Mouse (Mus musculus): ENCODE data around the gene Aprt.

The Aprt gene

DNA sequence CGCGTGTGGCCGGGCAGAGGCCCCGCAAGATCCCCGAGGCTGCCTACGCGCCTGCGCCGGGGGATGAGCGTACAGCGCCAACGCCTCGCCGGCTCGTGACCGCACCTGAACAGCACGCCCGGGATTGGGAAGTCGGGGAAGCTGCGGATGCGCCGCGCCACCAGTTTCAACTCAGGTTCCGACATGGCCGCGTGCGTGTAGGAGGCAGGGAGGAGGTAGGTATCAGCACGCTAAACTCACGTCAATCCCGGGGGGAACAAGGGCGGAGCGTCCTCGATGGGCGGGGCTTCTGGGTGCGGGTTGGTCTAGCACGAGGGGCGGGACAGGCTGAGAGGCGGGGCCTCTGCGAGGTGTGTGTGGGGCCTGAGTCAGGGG, at the start of gene Aprt:
Gene Aprt, minus strand, starts transcription at position 262 of the 375 bp plus-strand sequence.
- DNase-seq (ENCODE audit: low read depth, low spot score), result peak; percentile 95

DNA sequence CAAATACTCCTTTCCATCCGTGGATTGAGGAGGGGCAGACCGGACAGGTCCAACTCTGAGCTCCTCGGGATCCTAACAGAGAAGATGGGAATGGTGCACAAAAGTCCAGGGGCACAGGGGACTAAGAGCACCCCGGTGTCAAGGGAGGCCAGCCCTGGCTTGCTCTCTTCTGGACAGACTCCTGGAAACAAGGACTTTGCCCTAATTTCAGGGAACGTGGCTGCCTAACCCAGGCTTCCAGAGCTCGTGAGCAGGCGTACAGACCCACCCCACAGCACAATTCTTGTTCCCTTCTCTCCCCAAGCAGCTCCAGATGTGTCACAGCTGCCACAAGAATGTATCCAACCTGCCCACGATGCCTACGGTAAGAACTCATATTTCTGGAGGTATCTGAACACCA, 49.1 kb upstream of the Aprt start:
- DNase-seq (ENCODE audit: low read depth, low spot score), result no peak

DNA sequence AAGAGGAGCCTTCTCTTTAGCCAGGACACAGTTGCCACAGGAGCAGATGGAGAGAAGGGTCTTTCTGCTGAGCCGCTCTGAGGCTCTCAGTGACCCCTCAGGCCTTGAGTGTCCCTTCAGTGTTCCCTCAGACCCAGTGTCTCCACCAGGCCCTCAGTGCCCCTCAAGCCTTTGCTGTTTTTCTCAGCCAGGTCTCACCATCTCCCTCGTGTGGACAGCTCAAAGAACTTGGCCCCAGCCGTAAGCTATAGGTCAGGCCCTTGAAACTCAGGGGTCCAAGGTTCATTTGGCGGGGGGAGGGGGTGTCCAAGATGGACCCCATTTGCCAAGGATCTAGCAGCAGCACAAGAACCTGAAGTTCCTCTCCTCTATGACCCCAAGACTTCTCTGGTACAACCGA, 47.9 kb upstream of the Aprt start:
- DNase-seq (ENCODE audit: low read depth, low spot score), result no peak

DNA sequence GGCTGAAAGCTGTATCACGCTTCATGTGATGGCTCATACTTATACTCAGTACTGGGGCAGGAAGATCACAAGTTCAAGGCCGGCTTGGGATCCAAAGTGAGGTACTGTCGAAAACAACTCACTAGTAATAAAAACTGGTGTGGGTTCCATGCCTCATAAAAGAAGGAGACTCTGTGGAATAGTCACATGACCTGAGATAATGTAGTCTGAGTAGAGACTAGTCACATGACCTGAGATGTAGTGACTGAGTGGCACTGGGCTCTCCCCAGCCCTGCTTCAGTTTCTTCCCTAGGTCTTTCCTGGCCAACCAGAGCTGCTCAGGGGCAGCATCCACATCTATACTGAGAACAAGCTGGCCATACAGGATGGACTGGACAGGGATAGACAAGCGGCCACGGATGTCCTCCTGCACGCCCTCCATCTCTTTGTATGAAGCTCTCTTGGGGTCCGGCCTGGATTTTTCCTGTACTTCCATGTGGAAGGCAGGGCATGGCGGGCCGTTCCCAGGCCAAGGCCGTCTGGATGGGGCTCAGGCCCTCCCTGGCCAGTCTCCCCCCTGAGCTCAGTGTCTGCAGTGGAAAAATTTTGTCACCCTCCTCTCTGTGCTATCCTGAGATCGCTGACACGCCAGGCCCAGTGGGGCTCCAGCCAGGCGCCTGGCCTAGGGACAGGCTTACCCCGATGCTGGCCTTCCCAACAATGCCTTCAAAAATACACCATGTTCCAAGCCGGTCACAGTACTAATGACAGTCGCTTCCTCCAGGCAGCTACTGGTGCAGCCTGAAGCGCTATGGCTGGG, 47.3 kb upstream of the Aprt start:
- no peak for DNase-seq (ENCODE audit: low read depth, low spot score)

DNA sequence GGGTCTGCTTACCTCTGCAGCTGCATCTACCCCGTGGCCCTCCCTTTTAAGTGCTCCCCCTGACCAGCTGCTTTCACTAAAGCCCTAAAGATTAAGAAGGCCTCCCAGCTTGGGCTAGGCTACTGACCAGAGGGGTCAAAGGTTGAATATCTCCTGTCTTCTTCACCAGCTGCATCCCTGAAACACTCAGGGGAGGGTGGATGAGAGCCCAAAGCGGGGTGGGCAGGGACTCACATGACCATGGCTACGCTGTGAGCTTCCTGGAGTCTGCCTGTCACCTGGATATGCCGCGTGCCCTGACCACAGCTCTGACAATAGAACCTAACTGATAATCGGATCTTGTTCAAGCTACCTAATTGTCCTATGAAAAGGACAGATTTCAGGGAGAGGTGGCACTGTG, 46.0 kb upstream of the Aprt start, which contains the start of gene Pabpn1l:
Gene Pabpn1l, minus strand, starts transcription at position 13 of the 400 bp plus-strand sequence.
- DNase-seq (ENCODE audit: low read depth, low spot score), result no peak

DNA sequence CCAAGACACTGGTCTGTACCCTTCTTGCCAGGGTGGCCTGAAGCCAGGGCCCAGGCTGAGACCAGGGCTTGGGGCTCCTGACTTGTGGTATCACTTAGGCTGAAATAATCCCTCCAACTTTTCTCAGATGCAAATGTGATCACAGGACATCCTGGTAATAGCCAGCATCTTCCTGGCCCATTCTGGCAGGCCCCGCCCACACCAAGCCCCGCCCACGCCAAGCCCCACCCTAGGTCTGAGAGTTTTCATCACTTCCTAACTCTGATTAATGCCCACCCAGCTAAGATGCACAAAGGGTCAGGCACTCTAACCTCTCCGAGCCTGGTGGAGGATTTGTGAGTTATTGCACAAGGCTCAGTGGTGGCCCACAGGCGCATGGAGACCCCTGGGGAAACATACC, 43.7 kb upstream of the Aprt start:
- DNase-seq (ENCODE audit: low read depth, low spot score), result no peak

DNA sequence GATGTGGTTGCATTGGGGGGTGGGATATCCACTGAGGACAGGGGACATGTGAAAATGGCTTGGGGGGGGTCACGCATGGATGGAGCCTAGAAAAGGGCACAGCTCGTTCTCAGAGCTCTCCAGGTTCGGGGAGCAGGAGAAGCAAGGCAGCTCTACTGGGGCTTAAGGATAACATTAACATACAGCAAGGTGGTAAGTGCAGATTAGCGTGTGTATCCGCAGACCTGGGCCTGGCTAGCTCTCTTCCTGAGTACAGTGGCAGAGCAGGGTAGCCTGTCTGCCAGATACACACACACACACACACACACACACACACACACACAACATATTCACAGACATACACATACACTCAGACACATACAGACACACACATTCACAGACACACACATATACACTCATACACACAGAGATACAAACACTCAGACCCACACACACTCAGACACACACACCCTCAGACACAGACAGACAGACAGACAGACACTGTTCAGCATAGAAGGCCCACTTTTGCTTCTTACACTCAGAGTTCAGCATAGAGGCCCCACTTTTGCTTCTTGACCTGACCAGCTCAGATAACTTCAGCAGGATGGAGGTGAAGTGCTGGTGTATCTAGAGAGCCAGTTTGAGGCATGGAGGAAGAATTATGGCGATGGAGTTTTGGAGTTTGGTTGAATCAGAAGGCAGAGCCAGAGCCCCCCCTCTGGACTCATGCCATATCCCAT, 42.1 kb upstream of the Aprt start:
- DNase-seq (ENCODE audit: low read depth, low spot score), result no peak

DNA sequence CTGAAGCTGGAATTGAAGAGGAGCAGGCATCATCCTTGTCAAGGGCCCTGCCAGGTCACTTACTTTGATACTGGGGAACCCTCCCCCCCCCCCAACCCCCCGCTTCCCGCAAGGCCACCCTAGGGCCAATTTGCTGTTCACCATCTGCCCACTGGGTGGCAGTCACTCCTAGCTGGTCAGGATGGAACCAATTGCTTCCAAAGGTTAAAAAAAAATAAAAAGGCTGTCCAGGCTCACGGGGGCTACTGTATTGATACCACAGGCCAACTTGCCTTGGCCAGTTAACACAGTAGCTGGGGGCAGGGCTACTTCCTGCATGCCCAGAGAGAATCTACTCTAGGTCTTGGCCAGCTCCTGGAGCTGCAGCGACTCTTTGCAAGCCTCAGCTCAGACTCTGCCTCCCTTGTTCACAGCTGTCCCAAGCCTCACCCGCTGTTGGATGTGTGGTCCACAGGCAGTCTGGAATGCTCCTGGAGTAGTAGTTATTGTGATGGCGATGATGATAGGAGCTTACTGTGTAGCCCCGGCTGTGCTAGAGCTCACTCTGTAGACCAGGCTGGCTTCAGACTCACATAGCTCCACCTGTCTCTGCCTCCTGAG, 41.3 kb upstream of the Aprt start:
- peak; percentile 79 for DNase-seq (ENCODE audit: low read depth, low spot score)

DNA sequence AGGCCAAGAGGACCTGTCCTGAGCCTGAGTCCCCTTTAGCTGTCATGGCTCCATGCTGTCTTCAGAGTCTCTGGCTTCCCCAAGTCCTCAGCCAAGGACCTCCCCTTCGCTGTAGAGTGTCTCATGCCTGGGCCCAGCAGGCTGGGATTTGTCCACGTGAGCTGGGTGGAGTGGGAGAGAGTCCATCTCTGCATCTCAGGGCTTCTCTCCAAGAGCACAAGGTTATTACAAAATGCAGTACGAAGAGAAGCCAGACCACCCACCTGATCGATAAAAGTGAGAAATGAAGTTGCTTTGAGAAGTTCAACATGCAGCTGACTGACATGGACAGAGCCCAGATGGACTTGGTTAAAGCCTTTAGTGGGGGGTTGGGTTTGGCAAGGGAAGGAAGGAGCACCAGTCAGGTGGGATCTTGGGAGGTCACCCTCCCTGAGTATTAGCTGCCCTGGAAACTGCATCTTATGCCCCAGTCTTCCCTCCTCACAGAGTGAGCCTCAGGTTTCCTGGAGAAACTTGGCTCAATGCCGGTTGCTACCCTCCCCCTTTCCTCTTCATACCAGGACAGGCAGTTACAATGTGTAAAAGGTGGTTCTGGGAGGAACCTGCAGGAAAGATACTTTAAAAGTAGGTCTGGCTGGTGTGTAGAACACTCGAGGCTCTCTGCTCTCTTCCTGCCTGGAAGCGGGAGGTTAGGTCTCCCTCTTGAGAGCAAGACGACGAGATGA, 39.6 kb upstream of the Aprt start:
- DNase-seq (ENCODE audit: low read depth, low spot score), result no peak

DNA sequence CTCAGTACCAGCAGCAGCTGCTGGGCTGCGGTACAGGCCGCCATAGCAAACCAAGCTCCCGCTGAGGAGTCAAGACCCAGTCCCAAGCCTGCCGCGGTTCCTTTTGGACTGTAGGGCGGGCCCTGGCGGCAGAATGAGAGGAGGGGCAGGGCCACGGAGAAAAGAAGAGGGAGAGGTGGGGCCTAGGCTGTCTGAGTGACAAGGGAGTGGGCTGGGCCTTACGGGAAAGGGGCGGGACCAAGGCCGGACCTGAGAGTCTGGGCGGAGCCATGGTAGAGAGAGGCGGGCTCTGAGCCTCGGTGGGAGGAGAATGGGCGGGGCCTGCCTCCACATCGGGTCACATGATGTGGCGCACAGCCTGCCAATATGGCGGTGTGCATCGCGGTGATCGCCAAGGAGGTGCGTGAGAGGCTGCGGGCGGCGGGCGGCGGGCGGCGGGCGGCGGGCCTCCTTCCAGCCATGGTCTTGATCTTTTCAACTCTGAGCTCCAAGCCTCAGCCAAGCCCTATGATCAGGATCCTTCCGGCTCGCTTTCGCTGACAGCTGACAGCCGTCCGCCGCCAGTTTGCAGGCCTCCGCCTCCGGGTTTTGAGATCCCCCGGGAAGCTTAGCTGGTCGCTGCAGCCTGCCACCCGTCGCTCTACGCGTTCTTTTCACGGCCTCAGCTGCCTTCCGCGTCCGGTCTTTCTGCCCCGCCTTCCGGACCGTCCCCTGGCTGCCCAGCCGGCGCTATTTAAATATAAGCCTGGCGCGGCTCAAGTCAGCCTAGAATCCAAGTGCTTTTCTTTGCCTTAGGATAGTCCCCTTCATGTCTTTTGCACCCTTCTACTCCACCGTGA, 34.8 kb upstream of the Aprt start, which contains the start of the genes Galns and Trappc2l:
Gene Galns, minus strand, starts transcription at position 169 of the 839 bp plus-strand sequence.
Gene Trappc2l, plus strand, starts transcription at position 346 of the 839 bp plus-strand sequence.
- DNase-seq (ENCODE audit: low read depth, low spot score), result peak; percentile 98

DNA sequence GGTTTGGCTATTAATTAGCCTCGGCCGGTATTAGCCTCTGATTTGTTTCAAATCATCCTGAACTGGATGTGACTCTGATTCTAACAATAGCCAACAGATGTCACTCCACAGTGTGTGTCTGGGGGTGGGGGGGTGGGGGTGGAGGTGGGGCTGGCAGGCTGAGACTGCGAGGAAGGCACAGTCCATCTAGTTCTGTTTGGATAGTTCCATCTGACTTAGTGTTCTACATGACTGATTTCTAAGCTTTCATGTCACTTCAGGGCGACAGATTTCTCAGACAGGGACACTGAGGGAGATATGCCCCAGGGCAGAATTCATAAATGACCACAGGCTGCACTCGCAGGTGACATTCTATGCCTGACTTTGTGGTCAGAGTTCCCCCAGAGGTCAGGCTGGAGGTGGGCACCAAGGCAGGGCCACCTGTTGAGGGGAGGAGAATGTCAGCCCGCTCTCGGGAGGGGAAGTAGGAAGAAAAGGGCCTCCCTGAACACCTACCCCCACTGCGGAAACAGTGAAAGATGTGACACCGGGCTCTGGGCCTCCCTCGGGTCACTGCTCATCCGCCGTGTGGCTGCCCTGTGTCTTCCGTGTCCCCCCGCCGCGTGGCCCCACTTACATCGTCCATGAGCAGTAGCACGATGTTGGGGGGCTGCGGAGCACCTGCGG, 34.0 kb upstream of the Aprt start:
- no peak for DNase-seq (ENCODE audit: low read depth, low spot score)

DNA sequence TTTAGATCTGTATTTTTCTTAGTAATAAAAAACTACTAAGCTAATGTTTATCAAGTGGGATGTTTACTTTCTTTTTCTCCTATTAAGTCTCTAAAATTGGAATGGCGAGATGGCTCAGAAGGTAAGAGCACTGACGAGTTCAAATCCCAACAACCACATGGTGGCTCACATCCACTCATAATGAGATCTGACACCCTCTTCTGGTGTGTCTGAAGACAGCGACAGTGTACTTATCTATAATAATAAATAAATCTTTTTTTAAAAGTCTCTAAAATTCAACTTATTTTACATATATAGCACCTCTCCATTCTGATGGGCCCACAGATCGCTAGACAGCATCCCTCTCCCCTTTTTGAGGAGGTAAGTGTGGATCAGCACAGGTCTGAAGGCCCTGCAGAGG, 33.5 kb upstream of the Aprt start:
- DNase-seq (ENCODE audit: low read depth, low spot score), result no peak

DNA sequence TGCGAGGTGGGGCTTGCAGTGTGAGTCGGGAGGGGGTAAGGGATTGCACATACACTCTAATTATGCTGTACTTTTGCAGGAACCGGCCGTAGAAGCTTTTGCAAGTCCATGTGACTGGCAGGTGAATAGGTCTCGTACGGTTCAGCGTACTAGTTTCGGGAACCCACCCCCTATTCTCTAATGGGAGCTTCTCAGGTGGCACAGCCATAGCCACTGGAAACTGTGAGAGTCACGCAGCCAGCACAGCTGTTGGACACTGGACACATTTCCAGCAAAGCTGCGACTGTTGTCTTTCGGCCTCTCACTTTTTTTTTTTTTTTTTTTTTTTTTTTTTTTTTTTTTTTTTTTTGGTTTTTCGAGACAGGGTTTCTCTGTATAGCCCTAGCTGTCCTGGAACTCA, 30.1 kb upstream of the Aprt start:
- DNase-seq (ENCODE audit: low read depth, low spot score), result no peak

DNA sequence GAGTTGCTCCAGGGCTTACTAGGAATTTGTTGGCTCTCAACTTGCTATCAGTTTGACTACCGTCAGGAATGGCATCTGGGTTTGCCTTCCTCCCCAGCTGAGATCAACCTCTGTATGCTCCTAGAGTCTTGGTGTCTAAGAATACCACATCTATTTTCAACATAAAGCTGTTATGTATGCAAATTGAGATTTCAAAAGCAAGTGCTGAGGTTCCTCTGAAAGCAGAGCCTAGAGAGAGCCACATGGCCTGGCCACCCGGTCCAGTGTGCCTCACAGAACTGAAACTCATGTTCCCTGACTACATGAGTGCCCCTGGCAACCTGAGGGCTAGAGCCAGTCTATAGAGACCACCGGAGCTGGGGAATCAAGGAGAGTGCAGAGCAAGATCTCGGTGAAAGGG, 28.7 kb upstream of the Aprt start:
- no peak for DNase-seq (ENCODE audit: low read depth, low spot score)

DNA sequence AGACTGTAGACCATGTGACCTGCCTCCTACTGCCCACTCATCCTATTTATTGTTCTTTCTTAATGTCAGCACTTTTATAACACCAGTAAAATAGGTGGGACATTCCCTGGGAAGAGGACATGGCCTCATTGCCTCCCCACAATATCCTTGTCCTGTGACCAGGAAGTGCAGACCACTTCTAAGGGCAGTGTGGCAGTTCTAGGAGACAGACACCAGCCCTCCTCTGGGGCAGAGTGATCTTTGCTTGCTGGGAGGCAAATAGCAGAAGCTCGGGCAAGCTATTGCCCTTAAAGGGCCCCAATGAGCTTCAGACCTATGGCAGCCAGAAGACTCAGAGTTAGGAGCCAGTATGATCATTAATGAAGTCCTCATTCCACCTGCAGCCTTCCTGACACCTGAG, 27.9 kb upstream of the Aprt start:
- DNase-seq (ENCODE audit: low read depth, low spot score), result no peak

DNA sequence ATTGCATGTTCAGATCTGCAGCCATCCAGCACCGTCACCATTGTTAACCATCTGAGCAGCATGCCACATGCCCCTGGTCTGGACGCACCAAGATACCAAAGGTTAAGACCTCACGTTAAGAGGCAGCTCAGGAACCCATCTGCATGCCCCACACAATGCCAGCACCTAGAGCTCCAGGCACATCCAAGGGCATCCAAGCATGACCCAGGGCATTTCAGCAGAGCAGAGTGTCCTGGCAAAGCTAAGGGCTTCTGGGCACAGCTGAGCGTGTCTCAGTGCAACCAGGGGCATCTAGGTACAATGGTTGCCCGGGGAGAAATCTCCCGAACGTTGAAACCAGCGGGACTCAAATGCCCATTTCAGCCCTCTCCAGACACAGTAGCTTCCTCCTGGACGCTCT, 24.0 kb upstream of the Aprt start:
- DNase-seq (ENCODE audit: low read depth, low spot score), result no peak

DNA sequence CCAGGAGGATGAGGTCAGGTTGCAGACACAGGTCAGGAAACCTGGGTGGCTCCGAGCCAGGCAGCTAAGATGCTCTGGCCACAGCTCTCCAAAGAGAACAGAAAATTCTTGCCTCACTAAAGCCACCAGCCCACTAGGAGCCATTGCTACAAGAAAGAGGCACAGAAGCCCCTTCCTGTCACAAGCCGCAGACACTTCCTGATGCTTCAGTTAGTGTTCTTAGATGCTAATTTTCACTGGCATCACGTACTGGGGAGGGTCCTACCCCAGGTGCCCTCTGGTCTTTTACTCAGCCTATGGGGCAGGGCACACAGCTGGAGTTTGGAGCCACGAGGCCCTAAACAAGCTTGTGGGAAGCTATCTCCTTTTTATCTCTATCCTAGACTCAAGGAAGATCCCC, 19.3 kb upstream of the Aprt start:
- DNase-seq (ENCODE audit: low read depth, low spot score), result no peak

DNA sequence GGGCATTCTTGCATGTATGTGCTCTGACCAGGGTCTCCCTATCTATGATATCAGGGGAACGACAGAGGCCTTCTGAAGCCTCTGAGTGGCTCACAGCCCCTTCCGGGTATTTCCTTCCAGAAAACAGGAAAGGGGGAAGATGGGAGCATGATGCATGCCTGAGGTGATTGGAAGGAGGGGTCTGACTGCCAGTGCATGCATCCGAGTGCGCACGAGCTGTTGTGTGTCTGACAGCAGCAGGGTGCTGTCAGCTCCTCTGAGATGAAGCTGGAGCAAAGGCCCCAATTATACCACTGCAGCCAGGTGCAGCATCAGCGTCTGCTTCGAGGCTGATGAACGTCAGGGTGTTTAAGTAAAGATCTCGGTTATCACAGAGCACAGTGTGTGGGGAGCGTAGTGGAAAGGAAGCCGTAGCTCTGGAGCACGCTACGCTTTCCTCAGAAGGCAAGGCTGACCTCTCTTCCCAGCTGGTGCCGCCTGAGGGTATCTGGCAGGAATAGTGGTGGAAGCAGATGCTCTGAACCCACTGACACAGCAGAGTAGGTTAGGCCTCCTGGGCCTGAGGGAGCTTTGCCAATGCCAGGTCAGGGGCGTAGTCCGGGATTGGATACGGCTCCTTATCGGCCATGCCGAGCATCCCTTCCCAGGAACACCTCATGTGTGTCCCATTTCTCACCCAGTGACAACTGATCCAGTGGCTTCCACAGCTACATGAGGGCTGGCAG, 17.2 kb upstream of the Aprt start:
- no peak for DNase-seq (ENCODE audit: low read depth, low spot score)

DNA sequence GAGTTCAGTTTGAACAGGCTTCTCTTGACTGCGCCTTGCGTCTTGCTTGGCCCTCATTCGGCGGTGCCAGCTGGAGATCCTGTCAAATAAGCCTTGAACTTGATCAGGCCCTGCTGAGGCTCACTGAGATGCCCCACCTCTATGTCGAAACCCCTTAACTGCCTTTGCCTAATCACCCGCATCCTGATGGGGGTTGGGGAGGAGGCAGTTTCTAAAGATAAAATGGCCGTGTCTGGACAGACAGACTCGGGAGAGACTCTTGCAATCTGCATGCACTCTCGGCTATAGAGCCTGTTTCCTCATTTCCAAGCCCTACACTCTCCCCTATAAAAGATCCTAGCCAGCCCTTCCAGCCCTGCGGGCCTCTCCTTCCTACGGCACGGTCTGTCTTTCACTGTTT, 16.5 kb upstream of the Aprt start:
- no peak for DNase-seq (ENCODE audit: low read depth, low spot score)

DNA sequence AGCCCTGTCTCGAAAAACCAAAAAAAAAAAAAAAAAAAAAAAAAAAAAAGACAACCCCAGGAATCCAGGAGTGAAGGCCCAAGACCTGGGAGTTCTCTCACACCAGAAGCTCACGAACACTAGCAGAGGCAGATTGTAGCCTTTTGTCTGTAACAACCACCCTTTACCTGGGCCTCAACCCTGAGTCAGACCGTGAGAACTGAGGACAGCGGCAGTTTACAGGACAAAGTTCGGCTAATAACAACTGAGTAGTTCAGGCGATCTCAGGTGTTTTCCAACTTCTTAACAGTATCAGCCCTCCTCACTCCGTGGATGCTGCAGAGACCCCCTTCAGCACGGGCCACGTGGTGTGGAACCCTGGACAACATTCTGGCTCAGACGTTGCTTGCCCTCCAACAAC, 10.0 kb upstream of the Aprt start:
- DNase-seq (ENCODE audit: low read depth, low spot score), result no peak

Data from CD4-positive helper T cell, adult 2 months (primary cell).